Mouse (Mus musculus) embryonic fibroblast, embryonic 13.5 days (primary cell): Measurements from ENCODE around the gene Cacng6.

Experiments
- CTCF ChIP-seq: IDR thresholded peaks from 2 replicates; pipeline ENCODE4 v1.5.1; 2011; ENCODE audit warnings: mild to moderate bottlenecking, control low read depth, low read length, moderate library complexity, borderline replicate concordance; ENCODE audit not compliant: insufficient read depth
- POLR2A ChIP-seq: IDR thresholded peaks from 2 replicates; pipeline ENCODE4 v1.6.1; 2011; ENCODE audit warnings: low read depth, mild to moderate bottlenecking, control low read depth, low read length, moderate library complexity

- TF ChIP-seq POLR2A (no peak), CTCF (no peak)
Measured at GRCm38 (mm10) chr7:3386036-3386730, 37.8 kb upstream of the Cacng6 start.
